Mouse (Mus musculus): ENCODE measurements around the gene Exoc3l.

Gene Exoc3l

DNA sequence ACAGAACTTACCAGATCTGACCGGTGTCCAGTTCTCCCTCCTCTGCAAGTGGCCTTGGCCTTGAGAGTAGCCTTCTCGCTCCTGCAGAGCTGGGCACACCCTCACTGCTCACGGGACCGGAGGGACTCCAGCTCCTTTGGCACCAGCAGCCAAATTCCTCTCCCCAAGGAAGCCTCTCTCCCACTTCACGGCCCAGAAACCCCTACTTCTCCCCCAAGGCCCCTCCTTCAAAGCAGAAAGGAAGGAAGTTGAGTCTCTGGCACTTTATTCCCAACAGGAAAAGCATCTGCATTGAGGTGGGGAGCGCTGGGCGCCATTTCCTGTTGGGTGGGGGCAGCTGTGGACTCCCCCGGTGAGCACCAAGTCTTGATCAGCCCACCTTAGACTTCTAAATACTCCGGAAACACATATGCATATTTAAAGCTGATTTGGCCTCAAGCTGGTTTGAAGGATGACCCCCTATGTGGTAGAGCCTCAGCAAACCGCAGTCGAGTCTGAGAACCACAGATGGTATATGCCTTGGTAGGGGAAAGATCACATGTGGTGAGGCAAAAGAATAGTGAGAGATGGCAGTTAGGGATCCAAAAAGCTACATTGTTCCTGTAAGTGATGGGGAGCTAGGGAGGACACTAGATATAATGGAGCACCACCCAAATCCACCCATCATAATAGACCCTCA, at the start of gene Exoc3l:
TSS of gene Exoc3l (minus strand) at position 207 of the 679 bp plus-strand sequence.
- DNase-seq (ENCODE audit: low spot score in 2 of 2), result no peak

DNA sequence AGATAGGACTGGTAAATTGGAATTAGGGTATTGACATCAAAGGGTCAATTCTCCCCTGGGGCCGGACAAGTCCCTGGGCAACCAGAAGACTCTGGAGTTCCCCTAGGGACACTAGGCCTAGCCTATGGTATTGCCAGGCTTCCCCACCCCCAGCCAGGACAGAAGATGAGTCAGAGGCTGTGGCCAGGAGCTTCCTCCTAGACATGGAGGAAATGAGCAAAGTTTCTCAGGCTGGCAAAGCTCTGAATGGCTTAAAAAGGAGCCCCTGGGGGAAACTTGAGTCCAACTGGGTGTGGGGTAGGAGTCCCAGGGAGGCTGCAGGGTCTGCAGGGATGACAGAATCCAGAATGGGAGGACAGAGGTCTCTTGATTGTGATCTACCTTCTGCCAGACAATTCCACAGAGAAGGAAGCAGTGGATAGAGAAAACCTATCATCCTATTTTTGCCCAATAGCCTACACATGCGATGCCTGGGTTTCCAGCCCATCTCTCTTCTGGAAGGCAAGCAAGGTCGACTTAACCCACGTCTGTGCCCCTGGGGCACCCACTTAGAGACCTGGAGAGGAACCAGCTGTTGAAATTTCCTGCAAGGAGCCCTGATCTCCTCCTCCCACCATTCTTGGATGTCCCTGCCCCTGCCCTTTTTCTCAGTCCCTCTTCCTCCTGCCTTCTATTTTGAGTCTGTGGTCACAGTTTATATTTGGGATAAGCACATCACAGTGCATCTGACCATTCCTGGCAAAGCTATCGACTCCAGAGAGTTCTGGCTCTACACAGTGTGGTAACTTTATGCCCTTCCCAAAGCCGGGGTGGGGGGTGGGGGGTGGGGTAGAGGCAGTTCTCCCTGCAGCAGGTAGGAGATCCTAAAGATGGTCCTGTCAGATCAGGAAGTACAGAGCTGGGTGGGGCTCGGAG, 49.4 kb upstream of the Exoc3l start:
- DNase-seq (ENCODE audit: low spot score in 2 of 2), result no peak

DNA sequence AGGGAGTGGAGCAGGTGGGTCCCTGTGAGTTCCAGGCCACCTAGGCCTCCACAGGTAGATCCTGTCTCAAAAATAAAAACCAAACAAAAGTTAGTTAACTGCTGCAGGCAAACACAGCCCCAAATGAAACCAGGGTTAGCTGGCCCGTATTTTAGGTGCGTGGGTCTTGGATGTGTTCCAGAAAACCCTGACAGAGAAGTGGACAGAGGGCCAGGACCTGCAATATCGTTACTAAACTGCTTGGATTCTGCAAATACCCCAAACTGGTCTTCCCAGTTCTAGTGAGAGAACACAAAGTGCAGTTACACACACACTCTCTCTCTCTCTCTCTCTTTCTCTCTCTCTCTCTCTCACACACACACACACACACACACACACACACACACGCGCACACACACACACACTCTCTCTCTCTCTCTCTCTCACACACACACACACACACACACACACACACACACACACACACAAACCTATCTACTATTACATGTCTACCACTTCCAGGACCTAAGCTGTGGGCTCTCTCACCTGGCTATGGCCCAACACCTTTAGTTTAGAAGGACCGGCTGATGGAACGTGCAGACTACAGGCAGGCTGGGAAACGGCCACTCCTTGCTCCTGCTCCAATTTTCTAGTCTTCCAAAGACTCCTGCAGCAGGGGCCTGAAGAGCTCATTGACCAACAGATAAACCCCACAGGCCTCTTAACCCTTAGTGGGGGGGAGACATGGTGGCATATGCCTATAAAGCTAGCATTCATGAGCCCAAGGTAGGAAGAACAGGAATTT, 48.1 kb upstream of the Exoc3l start:
- DNase-seq (ENCODE audit: low spot score in 2 of 2), result no peak

DNA sequence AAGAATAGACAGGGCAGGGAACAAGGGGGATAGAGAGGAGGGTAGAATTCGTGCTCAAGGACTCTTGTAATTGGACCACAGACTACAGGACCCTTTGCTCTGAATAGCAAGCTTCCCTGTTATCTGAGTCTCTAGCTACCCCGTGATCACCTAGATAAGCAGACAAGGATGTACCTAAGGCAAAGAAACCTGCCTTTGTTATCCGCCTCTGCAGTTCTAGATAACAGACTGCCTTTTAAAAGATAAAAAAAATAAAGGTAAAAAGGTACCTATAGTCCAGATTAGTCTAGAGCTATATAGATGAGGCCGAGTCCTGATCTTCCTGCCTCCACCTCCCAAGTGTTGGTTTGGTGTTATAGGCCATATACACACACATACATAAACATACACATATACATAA, 46.9 kb upstream of the Exoc3l start:
- no peak for DNase-seq (ENCODE audit: low spot score in 2 of 2)

DNA sequence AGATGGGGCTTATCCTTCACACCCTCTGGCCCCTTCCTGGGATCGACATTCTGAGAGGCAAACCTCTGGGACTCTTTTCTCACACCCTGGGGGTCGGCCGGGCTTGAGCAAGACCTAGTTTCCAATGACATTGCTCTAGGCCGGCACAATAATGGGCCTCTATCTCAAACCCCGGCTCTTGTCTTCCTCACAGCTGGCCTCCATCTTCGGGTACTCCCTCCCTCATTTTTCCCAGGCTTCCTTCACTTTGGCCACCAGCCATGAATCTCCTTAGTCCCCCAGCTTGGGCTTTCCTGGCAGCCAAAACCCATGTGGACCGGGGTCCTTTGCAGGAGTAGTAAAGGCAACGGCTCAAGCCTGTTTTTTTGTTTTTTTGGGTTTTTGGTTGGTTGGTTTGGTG, 45.5 kb upstream of the Exoc3l start:
- no peak for DNase-seq (ENCODE audit: low spot score in 2 of 2)

DNA sequence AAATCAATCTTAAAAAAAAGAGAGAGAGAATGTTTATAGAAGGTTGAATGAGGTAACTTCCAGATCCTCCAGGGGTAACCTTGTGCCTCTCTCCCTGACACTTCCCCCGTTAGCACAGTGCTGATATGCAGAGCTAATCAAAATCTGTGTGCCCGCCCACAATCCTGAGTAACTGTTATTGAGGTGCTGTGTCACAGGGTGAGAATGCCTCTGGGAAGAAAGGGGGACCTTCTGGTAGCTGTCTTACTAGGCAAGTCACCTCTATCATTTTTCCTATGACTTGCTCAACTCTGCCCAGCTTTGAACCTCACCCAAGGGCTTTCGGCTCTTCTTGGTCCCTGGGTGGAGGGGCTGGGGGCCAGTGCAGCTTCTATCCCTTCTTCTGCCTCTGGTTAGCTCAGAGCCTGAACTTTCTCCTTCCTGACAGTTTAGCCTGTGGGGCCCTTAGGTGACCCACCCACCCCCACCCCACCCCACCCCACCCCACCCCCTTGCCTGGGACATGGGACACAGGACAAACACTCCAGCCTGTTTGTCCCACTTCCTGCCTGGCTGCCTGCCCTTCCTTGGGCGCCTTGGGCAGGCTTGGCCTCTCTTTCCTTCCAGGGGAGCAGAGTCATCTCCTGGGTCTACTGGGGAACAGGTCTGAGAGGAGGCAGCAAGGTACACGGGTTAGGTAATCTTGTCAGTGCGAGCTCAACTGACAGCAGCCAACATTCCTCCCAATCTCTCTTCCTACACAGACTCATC, 44.2 kb upstream of the Exoc3l start:
- DNase-seq (ENCODE audit: low spot score in 2 of 2), result no peak

DNA sequence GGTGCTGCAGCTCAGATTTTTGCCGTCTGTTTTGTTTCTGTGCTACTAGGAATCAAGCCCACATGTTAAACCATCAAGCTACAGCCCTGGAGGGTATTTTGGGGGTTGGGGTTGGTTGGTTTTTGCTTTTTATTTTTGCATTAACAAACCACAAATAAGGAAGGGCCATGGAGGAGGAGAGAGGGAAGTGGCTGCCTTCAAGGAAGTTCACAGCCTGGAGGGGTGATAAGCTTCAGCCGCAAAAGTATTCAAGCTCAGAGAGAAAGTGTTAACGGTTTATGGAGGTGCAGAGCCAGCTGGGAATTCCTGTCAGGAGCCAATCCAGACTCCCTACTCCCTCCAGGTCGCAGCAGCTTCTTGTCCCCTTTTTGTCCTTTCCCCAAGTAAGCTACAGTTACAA, 43.1 kb upstream of the Exoc3l start:
- no peak for DNase-seq (ENCODE audit: low spot score in 2 of 2)

DNA sequence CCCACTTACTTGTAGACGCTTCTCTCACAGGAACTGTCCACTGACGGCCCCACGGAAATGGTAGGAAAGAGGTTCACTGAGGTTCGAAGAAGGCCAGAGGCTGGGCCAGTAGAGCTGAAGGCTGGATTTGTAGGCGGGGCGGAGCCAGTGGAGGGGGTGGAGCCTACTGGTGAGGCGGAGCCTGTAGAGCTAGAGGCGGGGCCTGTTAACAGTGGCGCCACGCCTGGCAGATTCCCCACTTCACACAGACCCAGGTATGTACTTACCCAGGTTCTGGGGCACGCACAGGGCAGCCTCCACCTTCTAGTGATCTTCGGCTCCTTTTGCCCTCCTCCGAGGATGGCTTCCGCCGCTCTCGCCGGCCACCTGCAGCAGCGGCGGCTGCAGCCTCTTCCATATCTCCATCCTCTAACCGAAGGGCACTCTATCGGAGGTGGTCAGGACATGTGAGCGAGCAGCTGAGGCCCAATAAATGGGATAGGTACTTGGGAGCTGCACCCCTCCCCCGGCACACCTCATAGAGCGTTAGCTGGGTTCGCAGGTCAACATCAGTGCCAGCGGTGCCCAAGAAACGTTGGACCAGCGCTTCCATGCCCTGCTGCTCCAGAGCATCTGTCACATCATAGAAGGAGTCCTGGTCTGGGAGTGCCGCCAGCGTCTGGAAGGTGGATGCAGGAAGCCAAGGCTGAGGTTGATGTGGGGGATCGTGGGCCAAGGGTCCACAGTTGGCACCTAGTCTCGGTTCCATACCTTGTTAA, 40.7 kb upstream of the Exoc3l start:
- no peak for DNase-seq (ENCODE audit: low spot score in 2 of 2)

DNA sequence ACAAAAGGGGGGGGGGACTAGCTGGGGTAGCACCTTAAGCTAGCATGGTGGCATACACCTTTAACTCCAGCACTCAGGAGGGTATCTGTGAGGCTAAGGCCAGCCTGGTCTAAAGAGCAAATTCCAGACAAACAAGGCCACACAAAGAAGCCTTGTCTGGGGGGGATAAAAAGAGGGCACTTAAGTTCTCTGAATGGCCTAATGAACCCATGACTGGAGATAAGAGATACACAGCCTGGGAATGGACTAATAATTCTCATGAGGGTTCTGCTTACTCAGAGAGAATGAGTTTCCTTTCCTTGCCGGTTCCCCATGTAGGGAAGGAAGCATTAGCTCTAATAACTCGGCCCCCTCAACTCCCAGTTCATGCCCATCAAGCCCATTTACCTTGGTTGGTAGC, 36.6 kb upstream of the Exoc3l start:
- DNase-seq (ENCODE audit: low spot score in 2 of 2), result no peak

DNA sequence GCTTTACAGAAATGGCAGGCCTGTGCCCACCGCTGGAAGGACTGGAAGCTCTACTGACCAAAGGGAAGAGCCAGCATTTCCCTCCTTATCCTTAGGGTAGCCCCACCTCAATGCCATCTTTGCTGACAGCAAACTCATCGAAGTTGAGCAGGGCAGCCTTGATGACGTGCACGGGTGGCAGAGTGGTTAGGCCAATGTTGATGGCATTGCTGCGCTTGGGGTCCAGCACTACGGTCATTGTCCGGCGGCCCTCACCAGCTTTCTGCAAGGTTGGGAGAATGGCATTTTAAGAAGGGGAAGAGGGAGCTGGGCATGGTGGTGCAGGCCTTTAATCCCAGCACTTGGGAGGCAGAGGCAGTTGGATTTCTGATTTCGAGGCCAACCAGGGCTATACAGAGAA, 36.0 kb upstream of the Exoc3l start:
- DNase-seq (ENCODE audit: low spot score in 2 of 2), result no peak

DNA sequence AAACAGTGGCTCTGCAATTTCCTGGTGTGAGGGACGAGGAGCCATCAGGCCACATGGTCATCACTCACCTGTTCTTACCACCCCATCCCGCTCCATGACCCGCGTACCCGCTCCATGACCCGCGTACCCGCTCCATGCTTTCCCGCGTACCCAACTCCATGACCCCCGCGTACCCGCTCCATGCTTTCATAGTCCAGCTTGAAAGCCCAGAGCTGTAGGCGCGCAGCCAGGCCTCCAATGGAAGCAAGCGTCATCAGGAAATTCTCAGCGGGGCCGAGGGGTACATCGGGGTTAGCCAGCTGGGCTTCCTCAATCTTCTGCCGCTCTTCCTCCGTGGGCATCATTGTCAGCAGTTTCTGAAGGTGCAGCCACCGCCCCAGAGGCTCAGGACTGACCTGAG, 35.6 kb upstream of the Exoc3l start:
- no peak for DNase-seq (ENCODE audit: low spot score in 2 of 2)

DNA sequence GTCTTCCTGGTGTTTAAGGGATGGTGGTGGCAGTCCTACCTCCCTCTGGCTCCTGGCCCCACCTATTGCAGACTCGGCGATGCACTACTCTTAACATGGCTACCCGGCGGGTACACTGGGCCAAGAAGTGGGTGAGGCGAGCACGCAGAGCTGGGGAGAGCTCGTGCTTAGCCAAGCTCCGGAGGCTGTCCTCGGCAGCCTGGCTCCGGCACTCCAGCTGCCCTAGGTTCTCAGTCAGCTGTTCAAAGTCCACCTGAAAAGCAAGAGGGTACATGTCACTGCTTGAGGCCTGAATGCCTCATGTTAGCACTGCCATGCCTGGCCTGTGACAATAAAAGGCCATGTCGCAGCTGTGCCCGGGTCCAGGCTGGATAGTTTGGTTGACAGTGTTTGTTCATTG, 34.4 kb upstream of the Exoc3l start:
- no peak for DNase-seq (ENCODE audit: low spot score in 2 of 2)

DNA sequence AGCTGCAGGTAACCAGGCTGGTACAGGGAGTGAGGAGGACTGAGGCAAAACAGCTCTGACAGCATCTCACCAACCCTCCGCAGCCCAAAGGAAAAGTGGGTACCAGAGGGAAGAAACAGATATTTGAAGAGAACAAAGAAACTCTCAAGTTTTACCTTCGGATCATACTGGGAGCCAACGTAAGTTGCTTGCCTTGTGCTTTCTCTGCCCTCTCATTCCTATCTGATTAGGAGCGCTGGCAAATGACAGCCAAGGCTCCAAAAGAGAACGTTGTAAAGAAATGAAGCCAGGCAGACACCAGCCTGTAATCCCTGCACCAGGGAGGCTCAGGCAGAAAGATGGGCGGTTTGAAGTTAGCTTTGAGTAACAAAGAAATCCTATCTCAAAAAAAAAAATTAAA, 31.1 kb upstream of the Exoc3l start:
- no peak for DNase-seq (ENCODE audit: low spot score in 2 of 2)

DNA sequence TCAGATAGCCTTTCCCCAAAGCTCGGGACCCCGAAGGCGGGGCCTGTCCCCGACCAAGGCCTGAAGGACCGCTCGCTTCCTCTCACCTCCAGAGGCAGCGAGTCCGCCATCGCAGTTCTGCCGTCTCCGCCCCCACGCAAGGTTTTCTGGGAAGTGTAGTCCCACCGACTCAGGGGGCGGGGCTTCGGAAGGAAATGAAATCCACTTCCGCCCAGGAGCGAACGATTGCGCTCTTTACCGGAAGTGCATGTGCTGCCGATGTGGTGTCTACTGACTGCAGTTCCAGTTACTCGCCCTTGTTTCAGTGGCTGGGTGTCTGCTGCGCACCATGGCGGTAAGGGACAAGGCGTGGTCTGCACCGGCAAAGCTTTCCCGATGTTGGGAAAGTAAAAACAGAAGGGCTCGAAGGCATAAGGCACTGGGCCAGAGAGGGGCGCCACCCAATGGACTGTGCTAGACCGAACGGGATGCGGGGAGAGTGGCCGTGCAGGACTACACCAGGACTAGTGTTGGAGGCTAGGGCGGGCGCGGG, 30.3 kb upstream of the Exoc3l start, which contains the start of the genes Lrrc29 and Tmem208:
TSS of gene Lrrc29 (minus strand) at position 138 of the 532 bp plus-strand sequence.
TSS of gene Tmem208 (plus strand) at position 214 of the 532 bp plus-strand sequence.
- DNase-seq (ENCODE audit: low spot score in 2 of 2), result peak; percentile 91 to 95

DNA sequence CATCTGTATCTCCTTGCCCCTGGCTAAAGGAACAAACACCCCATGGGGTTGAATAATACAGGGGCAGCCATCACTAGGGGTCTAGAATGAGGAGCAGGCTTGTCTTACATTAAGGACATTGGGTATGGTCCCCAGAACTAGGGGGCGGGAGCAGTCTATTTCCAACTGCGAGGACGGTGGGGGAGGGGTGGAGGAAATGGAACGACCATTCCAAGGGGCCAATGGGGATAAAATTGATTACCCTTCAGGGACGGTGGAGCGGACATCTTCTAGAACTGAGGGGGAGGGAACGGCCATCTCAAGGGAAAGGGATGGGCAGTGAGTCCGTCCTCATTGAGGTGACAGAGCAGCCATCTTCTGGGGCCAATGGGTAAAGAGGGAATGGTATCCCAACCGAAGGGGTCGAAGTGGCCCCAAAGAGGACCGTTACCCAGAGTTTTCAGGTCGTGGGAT, 29.8 kb upstream of the Exoc3l start:
- DNase-seq (ENCODE audit: low spot score in 2 of 2), result no peak

DNA sequence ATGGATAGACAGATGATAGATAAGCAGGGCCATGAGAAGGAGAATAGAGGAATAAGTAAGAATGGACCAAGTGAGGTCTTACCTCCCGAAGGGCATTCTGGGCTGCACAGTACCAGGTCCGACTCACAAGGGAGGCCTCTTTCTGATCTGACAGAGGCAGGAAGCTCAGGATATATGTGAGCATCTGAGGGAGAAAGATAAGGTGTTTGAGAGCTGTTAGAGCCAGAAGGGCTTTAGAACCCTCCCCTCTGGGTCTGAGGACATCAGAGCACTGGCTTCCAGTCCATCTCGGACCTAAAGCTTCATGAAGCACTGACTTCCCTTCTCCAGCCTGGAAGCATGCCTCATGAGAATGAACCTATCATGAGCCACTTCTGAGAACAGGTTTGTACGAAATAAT, 27.3 kb upstream of the Exoc3l start:
- DNase-seq (ENCODE audit: low spot score in 2 of 2), result no peak

DNA sequence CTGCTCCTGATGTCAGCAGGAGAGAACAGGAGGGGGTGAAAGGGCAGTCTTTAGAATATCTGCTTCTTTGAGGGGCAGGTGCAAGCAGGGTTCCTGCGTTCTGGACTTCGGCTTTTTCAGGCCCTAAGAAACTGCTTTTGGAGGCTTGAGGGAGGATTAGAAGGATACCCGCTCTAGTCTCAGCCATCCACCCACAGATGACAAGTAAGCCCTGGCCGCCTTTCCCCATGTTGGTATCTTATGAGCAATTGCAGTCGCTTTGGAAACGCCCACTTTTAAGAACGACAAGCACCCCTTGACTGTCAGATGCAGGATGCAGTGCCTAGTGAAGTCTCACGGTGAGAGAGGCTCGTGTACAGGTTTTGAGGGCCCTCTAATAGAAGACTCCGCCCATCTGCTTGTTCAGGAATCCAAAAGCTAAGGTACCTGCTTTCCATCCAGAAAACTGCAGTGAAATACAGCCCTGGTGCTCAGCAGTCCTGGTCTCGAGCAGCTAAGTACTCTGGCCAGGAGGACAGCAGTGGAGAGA, 22.8 kb upstream of the Exoc3l start:
- no peak for DNase-seq (ENCODE audit: low spot score in 2 of 2)

DNA sequence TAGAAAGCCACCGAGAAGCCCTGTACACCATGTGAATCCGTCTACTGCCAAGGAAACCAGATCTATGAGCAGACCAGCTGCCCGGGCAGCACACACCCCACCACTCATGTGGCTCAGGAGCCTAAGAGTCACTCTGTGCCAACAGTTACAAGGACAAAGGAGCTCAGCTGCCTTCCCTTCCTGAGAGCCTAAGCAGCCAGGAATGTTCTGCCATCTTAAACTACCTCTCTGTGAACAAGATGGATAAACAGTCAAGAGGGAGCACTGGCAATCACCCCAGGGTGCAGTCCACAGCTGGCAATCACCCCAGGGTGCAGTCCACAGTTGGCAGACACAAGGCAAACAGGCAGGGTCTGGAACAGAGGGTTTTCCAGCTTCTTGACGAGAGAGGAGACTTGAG, 22.0 kb upstream of the Exoc3l start:
- no peak for DNase-seq (ENCODE audit: low spot score in 2 of 2)

DNA sequence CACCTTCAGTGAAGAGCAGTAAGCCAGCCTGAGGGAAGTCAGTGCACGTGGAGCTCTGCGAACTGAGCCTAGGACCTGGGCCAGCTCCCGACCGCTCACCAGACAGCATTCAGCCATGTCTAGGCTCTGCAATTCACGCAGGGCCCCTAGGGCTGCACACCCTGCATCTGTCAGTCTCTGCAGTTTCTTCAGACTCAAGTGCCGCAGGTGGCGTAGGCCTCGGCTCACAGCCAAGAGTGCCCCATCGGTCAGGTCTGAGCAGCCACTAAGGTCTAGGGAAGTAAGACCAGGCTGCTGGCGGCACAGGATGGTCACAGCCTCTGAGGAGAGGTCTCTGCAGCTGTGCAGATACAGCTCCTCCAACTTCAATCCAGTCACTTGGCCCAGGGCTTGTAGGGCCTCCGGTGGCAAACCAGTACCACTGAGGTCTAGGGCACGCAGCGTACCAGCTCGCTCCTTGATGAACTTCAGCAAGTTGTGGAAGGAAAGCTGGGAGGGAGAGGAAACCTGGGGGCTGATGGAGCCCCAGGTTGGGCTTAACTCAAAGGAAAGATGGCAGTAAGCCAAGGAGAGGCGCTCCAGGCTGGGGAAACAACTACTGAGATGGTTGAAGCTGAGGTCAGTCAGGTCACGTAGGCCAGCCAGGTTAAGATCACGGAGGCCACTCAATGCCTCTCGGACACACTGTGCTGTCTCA, 19.3 kb upstream of the Exoc3l start:
- DNase-seq (ENCODE audit: low spot score in 2 of 2), result no peak

Measured in urinary bladder, adult 18-20 months (tissue).